Mouse (Mus musculus) layer of hippocampus, adult 8-10 months (tissue): ENCODE measurements around the gene Slc22a22. TPM values are rescaled to one million over a fixed set of nuclear protein-coding genes. Genes with fewer than 3 reads are reported as not detected.
"Not testable (repeated sequence)": the region's sequence is repeated elsewhere in the genome, so short reads cannot be mapped to it uniquely, and the experiment has no call there.

Experiments used
- DNase-seq, 2 experiments: peaks; one replicate each; pipeline ENCODE4 v3.0.0; 2022; ENCODE audit warnings: low spot score in 2 of 2
- total RNA-seq, 4 experiments: library from RNA; stranded (reverse); gene quantifications; 2 replicates each; pipeline ENCODE4 v1.2.4; 2022

Gene Slc22a22
- total RNA-seq, 4 experiments from 2014 or later: not detected

DNA sequence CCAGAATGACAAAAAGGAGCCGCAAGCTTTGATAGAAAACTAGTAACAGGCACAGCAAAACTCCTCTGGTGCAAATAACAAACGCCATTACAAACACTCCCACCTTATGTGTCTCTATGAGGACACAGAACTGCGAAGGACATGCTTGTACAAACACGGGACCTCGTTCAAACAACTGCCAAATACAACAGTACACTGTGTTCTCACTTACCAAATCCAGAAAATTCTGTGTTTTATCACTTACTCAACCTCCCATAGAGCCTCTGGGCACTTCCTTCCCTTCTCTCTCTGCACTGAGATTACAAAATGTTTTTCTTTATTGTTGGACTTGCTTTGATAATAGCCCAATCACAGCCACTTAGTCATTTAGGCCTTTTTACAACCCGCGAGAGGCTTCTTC lies 97.0 kb downstream of the Slc22a22 start:
- DNase-seq: no peak

DNA sequence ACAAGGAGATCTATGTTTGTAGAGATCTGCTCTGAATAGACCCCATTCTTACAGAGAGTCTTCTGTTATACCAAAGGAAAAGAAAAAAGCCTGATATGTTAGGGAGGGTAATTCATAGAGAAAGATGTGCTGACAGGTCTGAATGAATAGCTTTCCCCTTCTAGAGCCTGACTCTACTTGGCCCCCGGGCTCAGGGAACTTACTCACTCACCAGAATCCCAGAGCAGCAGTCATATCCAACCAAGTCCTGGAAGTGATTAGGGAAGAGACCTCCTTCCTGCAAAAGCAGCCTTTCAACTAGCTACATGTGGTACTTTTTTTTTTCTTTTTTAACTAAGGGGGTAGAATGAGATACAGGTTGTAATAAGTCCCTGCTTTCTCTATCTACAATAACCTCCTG lies 111.0 kb downstream of the Slc22a22 start:
- no peak for DNase-seq

DNA sequence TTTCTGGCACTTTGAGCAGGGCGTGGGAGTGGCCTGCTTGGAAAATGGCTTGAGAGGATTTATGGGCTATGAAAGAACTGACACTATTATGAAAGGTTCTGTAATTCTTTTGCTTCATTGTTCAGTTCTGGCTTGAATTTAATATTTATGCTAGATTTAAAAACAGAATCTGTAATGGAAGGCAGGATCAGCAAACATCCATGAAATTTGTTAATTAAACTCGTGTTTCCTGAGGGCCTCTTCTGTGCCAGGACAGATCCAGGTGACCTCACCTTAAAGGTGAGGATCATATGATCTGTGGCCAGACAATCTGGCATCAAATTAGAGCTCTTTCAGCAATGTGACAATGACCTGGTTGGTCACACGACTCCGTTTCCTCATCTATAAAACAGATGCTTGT lies 122.1 kb downstream of the Slc22a22 start:
- no peak for DNase-seq

DNA sequence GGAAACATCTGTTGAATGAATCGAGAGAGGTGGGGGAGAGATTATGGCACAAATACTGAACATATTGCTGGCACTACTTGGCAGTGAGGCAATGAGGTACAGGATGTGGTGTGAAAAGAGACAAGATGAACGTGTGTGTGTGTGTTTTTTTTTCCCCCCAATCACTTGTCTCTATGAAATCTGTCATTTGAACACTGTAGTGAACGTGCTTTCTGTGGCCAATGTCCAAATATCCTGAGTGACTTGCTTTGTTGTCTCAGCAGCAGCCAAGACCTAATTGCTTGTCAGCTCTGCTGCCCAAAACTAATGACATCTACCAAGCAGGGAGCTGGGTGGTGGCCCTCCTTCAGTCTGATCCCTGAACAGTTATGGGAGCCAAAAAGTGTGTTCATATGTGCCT lies 136.9 kb downstream of the Slc22a22 start:
- DNase-seq: peak; percentile 5 to 8

DNA sequence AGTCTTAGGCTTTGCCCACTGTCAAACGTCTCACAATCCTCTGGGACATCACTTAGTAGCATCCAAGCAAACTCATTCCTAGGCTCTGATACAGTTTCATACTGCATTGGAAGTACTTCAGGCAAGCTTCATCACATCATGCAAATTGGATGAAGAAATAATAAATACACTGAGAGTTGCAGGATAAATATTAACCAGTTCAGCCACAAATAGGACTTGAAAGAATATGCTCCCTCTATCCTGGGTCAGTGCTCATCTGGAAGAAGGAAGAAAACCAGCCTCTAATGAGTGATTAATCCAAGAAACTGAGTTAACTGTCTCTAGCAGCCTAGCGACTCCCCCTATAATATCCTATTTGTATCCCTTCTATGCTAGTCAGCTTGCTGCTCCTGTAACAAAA lies 146.1 kb downstream of the Slc22a22 start:
- no peak for DNase-seq

DNA sequence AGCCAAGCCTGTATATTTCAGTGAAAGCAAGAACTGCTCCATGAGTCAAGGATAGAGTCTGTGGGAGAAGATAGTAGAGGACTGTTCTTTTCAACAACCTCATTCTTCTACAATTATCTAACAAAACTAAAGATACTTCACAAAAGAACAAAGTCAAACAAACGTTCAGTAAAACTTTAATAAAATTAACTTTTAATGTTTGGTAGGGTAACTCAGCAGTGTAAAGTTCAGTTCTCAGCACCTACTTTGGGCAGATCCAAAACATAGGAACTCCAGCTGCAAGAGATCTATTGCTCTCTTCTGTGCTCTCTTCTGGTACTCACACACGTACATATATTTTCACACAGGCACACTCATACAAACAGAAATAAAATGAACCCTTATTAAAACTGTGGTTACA lies 159.4 kb downstream of the Slc22a22 start:
- no peak for DNase-seq

DNA sequence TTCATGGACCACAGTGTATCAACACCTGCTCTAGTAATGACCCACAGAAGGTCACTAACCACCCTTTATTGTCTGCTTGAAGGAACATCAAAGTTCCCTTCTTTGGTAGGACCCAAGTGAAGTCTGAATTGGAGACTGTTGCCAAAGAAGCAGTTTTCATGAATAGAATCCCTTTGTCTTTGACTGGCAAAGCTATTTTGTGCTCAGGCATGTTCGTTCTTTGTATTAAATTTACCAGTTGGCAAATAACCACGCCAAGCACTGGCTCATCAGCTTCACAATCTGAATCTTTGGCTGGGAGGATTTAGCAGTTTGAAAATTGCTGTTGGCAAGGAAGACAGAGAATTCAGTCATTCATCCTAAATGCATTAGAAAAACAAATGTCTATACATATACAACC lies 160.9 kb downstream of the Slc22a22 start:
- DNase-seq: no peak

DNA sequence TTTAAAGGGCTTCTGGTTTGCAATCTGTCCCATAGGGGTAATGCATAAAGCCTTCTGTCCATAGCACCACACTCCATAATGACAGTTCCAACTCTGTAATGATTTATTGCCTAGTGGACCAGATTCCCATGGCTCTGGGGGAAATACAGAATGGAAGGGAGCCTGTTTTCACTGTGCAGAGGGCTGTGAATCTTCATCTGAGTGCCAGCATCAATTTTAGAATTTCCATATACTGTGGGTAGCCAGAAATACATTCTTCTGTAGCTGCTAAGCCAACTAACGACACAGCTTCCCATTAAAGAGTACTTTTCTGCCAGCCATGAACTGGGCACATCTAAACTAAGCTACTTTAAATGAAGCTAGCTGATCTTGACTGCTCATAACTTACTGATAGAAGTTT lies 174.7 kb downstream of the Slc22a22 start:
- DNase-seq: no peak

DNA sequence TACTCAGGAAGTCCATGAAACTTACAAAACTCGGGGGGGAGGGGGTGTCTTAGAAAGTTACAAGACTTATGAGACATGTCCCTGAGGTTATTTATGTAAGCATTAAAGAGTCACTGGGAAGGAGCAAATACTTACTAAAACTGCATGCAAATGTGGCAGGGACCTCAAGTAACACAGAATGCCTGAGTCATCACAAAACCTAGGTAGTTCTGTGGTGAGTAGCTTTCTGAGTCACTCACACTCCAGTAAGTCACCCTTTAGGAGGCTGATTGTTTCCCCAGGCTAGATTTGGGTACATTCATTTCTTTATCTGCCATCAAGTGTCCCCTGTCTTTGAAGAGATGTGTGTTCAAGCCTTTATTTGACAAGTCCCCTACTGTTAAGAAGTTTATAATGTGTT lies 198.9 kb downstream of the Slc22a22 start:
- no peak for DNase-seq

DNA sequence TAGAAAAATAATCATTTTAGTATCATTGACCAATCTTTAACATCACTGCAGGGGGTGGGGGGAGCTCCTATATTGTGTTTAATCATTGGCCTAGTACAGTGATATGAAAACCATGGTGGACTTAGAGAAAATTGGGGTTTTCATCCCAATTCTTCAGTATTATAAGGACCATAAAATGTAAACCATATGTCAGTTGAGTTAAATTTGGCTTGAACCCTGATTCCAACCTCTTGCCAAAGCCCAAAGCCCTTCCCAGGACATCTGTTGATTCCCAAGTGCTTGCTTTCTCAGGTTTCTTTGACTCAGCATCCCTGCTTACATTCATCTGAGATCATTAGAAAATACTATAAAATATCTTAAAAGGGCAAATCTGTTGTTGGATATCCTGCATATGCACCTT lies 201.0 kb downstream of the Slc22a22 start:
- DNase-seq: no peak

DNA sequence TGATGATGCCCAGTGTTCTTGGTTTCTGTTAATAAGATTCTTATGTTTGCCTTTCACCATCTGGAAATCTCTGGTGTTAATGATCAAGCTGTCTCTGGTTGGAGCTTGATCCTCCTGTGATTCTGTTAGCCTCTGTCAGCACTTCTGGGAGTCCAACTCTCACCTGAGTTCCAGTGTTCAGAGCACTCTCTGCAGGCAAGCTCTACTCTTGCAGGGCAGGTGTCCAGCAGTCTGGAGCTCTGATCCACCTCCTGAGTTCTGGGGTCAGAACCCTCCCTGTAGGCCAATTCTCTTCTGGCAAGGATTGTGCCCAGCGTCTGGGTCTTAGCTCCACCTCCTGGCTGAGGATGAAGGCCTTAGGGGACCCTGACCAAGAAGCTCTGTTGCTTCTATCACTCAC lies 237.4 kb downstream of the Slc22a22 start:
- DNase-seq: not testable (repeated sequence)

DNA sequence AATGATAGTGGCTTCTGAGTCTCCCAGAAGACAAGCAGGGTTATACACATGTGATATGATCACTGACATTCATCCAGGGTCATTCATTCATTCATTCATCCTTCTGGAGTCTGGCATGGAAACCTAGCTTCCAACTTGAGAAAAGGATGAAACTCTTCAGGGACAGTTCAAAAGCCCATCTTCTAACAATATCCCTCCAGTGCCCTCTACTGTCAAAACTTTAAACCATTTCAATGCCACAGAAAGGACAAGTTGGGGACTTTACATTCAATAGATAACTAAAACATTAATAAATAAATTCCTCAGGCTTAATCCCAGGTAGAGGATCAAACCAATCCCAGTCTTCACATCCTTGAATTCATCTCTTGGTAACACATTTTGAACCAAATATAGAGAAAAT lies 247.0 kb downstream of the Slc22a22 start:
- no peak for DNase-seq

DNA sequence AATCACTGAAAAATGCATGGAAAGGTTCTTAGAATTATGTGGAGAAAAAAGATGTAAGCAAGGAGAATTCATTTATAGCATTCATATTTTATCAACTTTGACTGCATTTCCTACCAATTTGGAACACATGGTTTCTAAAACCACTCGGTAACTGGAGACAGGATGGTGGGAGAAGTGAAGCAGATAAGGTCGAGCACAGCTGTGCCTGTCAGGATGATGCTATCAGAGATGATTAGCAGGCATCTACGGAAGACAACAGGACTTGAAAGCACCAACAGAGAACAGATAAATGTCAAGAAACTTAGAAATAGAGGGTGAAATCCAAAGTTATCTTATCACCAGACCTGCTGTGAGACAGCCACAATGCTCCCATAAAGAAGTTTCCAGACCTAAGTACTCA lies 272.1 kb downstream of the Slc22a22 start:
- DNase-seq: no peak

DNA sequence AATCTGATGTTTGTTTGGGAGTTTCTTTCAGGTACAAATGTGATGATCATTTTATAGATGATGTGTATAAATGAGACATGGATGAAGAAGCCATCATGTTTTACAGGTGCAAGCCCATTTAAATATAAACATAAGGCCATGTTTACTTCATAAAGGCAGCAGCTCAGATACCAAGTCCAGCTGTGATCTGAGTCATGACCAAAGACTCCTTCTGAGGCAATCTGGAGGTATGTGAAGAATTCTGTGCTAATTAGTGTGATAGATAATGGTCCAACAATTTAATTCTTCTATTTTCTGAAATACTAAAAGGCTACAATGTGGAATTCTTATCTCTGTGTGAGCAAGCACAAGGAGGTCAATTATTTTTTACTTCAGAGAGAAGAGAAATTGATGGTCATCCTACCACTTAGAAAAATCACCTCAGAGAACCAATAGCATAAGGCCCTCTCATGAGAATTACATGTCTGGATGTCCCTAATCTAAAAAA lies 272.9 kb downstream of the Slc22a22 start:
- no peak for DNase-seq
